ENCODE assay signal across 9 mouse cellular contexts in the genomic region with DNA sequence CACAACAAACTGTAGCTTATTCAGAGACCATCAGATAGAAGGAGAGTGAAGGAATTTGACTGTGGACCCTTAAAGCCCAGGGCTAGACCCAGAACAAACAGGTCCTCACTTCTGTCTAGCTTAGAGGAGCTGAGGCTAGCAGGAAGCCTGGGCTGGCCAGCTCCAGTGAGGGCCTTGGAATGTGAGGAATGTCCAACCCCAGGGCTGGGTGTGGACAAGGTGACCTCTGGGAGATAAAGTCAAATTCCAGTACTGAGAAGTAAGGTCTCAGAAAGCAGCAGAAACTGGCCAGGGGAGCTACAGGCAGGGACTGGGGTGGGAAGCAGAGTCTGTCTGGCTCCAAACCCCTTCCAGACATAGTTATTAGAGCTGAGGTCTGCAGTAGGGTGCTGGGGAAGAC. TPM values are rescaled to one million over a fixed set of nuclear protein-coding genes. Genes with fewer than 3 reads are reported as not detected.
DNase-seq lines count a peak whose midpoint lies in the region; ATAC-seq lines count a peak whose summit lies in the region.
"Had no signal": no experiment of that assay in that cellular context is flagged by ENCODE, and none has a peak within 500 bp of the region (broad histone marks: within the 10 kb centered on the region; RNA-seq: fewer than 3 reads in every experiment).

No protein-coding gene starts in this region.

- no peak overlapping the region for H3K4me2 ChIP-seq in embryonic facial prominence, embryonic 11.5 days (ENCODE audit: low read depth, low read length)

- H3K4me3 ChIP-seq in embryonic facial prominence, embryonic 11.5 days (ENCODE audit: low read depth, low read length): no peak overlapping the region
- H3K4me3 ChIP-seq in limb, embryonic 10.5 days: no peak overlapping the region

- H3K36me3 ChIP-seq in embryonic facial prominence, embryonic 11.5 days (replicated peaks; ENCODE audit: control insufficient read depth, insufficient read depth, low read depth, low read length): no peaks in the 10 kb centered on the region
- no peaks in the 10 kb centered on the region for H3K36me3 ChIP-seq in limb, embryonic 10.5 days

- peak; percentile 37 to 49 for DNase-seq in lung, adult 18-20 months
- DNase-seq in lung, postnatal 14 days: no peak
- DNase-seq in embryonic facial prominence, embryonic 11.5 days (ENCODE audit: low spot score): peak; percentile 57
- no peak for DNase-seq in limb, embryonic 10.5 days (ENCODE audit: low spot score)
- DNase-seq in yolk sac, embryonic 10.5 days (ENCODE audit: low spot score): peak; percentile 94
- no peak for DNase-seq in adrenal gland, adult 8-10 months
- DNase-seq: cerebellum, postnatal 25 days; gastrocnemius, postnatal 10 days had no signal

- no peaks in the 10 kb centered on the region for H3K27me3 ChIP-seq in embryonic facial prominence, embryonic 11.5 days (ENCODE audit: control insufficient read depth, insufficient read depth, low read length)
- H3K27me3 ChIP-seq in limb, embryonic 10.5 days (ENCODE audit: low read depth, poor library complexity, severe bottlenecking): no peaks in the 10 kb centered on the region

- no peak overlapping the region for H3K9ac ChIP-seq in embryonic facial prominence, embryonic 11.5 days (replicated peaks; ENCODE audit: low read length)

- peaks cover 26% of the 10 kb centered on the region for H3K4me1 ChIP-seq in embryonic facial prominence, embryonic 11.5 days (ENCODE audit: control insufficient read depth, insufficient read depth, low read length)
- H3K4me1 ChIP-seq in limb, embryonic 10.5 days: peaks cover 90% of the 10 kb centered on the region

- no peaks in the 10 kb centered on the region for H3K9me3 ChIP-seq in embryonic facial prominence, embryonic 11.5 days (replicated peaks; ENCODE audit: control insufficient read depth, low read length)
- H3K9me3 ChIP-seq in limb, embryonic 10.5 days (replicated peaks): no peaks in the 10 kb centered on the region

- no peak for ATAC-seq in embryonic facial prominence, embryonic 11.5 days (replicated peaks; ENCODE audit: insufficient number of reproducible peaks, low FRiP score, low TSS enrichment, low read depth)
- no peak for ATAC-seq in activated CD4-positive, CD25-positive, alpha-beta regulatory T cell, adult 4 months

- H3K27ac ChIP-seq in embryonic facial prominence, embryonic 11.5 days (replicated peaks; ENCODE audit: low read depth, low read length): 0 out of 2 replicates have a peak overlapping the region, but pooled peaks have one; percentile 52
- H3K27ac ChIP-seq in limb, embryonic 10.5 days: peak overlapping the region; percentile 96

RNA-seq across cellular contexts. Expression of gene Ssbp3, which starts 51.0 kb away (rescaled TPM):
- 129 and 138 TPM in 2 replicates for polyA plus RNA-seq in embryonic facial prominence, embryonic 11.5 days (2014; fragmentation: Nextera tagmentation; extraction: Ambion mirVana)
- 225 and 250 TPM in 2 replicates for polyA plus RNA-seq in limb, embryonic 10.5 days (2016; fragmentation: Nextera tagmentation; extraction: Ambion mirVana)
- 100 to 1,000 TPM in 2 of 4 experiments, 10 to 100 TPM in 2; 70.3 to 121 (median 101) TPM for total RNA-seq in adrenal gland, adult 8-10 months (2022)
- 10 to 100 TPM; 42.9 to 48.0 TPM for polyA plus RNA-seq in activated CD4-positive, CD25-positive, alpha-beta regulatory T cell, adult 4 months (2017; shearing (Covaris generic))

RNA-seq across cellular contexts. Expression of gene Acot11, which starts 54.7 kb away (rescaled TPM):
- 1.1 and 1.2 TPM in 2 replicates for polyA plus RNA-seq in embryonic facial prominence, embryonic 11.5 days (2014; fragmentation: Nextera tagmentation; extraction: Ambion mirVana)
- 9.0 and 10.7 TPM in 2 replicates for polyA plus RNA-seq in limb, embryonic 10.5 days (2016; fragmentation: Nextera tagmentation; extraction: Ambion mirVana)
- total RNA-seq in adrenal gland, adult 8-10 months (2022): 10 to 100 TPM in 3 of 4 experiments, 1 to 10 TPM in 1; 7.7 to 65.3 (median 27.8) TPM
- 1 to 10 TPM; 6.1 to 9.0 TPM for polyA plus RNA-seq in activated CD4-positive, CD25-positive, alpha-beta regulatory T cell, adult 4 months (2017; shearing (Covaris generic))

Comparison
In these comparisons a context has a peak if more than half of its experiments do, and no peak if none do; other contexts are left out.
1. DNase-seq: peak in lung, adult 18-20 months (2 of 2), embryonic facial prominence, embryonic 11.5 days (single experiment) and yolk sac, embryonic 10.5 days (single experiment); none in lung, postnatal 14 days (single experiment), limb, embryonic 10.5 days (single experiment) and adrenal gland, adult 8-10 months (single experiment).